Mouse (Mus musculus) testis, adult 2 months (tissue): ENCODE results near the gene Hpdl.

ENCODE experiments used
- CTCF ChIP-seq: fragments of 200-500 bp; IDR thresholded peaks from 2 replicates; pipeline ENCODE4 v1.5.1; 2012; ENCODE audit warnings: low read depth, mild to moderate bottlenecking, inconsistent platforms, low read length, moderate library complexity; ENCODE audit not compliant: control insufficient read depth, insufficient read depth, insufficient replicate concordance
- POLR2A ChIP-seq: fragments of 200-500 bp; IDR thresholded peaks from 2 replicates; pipeline ENCODE4 v1.6.1; 2012; ENCODE audit warnings: low read depth, mild to moderate bottlenecking, inconsistent platforms, low read length, moderate library complexity; ENCODE audit not compliant: control insufficient read depth

GRCm38 (mm10) chr4:116781366-116781765 is 40.1 kb downstream of the Hpdl start:
- no peak for TF ChIP-seq CTCF
- no peak for TF ChIP-seq POLR2A
